Mouse (Mus musculus) erythroblast, embryonic 14.5 days (primary cell): ENCODE measurements at regions not wholly inside any gene's neighbourhood (a gene's known extent, or its start where the extent isn't known, plus 50 kb on each side); places are given as distances from the start of the nearest gene placed in this dataset.

Source experiments
- GATA1 ChIP-seq: IDR thresholded peaks from 2 replicates; pipeline ENCODE4 v1.6.1; 2012; ENCODE audit warnings: low read length, inconsistent platforms, mixed read lengths
- TAL1 ChIP-seq: IDR thresholded peaks from 3 replicates; pipeline ENCODE4 v1.6.1; 2012; ENCODE audit warnings: low read length, inconsistent platforms, mixed read lengths

- TF ChIP-seq GATA1, result no peak
- TF ChIP-seq TAL1, result no peak
Observed at GRCm38 (mm10) chr10:98849851-98850250, 64.4 kb upstream of the Atp2b1 start.
